Mouse (Mus musculus) lung, adult 2 months (tissue): Measurements from ENCODE around the gene Gm10718.
"Not testable (repeated sequence)": the region's sequence is repeated elsewhere in the genome, so short reads cannot be mapped to it uniquely, and the experiment has no call there.

Experiments used
- CTCF ChIP-seq: fragments of 200-500 bp; IDR thresholded peaks from 2 replicates; pipeline ENCODE4 v1.5.1; 2011; ENCODE audit warnings: mild to moderate bottlenecking, low read length, control low read depth; ENCODE audit not compliant: insufficient read depth
- POLR2A ChIP-seq: fragments of 200-500 bp; IDR thresholded peaks from 2 replicates; pipeline ENCODE4 v1.6.1; 2011; ENCODE audit warnings: low read depth, mild to moderate bottlenecking, control low read depth, low read length, borderline replicate concordance; ENCODE audit errors: extremely low read depth

- TF ChIP-seq CTCF, POLR2A: not testable (repeated sequence)
Observed at GRCm38 (mm10) chr9:3029276-3030000, 6.1 kb downstream of the Gm10718 start.
